Mouse (Mus musculus) olfactory bulb, adult 2 months (tissue): ENCODE measurements around the gene Fam163a.

Experiments
- CTCF ChIP-seq: fragments of 200-500 bp; IDR thresholded peaks from 2 replicates; pipeline ENCODE4 v1.5.1; 2012; ENCODE audit warnings: low read depth, mild to moderate bottlenecking, low read length, moderate library complexity; ENCODE audit not compliant: insufficient read depth
- POLR2A ChIP-seq: fragments of 200-500 bp; IDR thresholded peaks from 2 replicates; pipeline ENCODE4 v1.6.1; 2012; ENCODE audit warnings: mild to moderate bottlenecking, low read depth, low read length, moderate library complexity; ENCODE audit not compliant: insufficient read depth

DNA sequence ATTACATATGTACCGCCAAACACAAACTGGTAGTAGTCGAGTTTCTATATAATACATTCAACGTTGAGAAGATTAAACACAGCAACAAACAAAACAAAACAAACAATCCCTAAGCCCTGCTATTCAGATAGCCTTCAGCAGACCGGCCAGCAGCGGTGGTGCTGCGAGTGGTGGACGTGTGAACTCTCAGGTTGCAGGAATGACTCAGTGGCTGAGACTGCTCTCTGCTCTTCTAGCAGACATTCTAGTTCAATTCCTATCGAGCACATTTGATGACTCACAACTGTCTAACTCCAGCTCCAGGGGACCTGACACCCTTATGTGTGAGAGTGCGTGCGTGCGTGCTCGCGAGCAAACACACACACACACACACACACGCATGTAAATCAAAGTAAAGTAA, 134.7 kb downstream of the Fam163a start:
- TF ChIP-seq CTCF, result no peak
- no peak for TF ChIP-seq POLR2A
